Mouse (Mus musculus): ENCODE measurements around the gene Tmem52.

DNA sequence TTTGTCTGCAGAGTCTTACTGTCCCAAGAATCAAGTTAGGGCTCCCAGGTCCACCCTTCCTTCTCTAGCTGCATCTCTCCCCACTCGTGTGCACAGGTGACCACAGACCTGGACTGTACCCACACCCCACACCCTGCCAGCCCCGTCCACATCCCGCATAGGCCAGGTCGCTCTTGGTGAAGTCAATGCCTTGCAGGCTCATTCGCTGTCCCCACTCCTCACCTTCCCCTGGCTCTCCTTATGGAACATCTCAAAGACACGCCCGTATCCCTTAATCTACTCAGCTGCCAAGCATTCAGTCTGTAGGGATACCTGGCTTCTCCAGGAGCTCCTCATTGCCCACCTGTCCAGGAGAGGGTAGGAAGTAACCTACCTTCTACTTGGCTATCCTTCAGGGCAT is 2.5 kb downstream of the Tmem52 start:
- TF ChIP-seq CTCF (IDR thresholded peaks at IDR 0.05; ENCODE audit: low read depth) (no peak), EP300 (optimal IDR thresholded peaks at IDR 0.05) (no peak)

Measured in stomach, postnatal 0 days (tissue).